Mouse (Mus musculus) midbrain, embryonic 13.5 days (tissue): ENCODE results near the gene Fam221b. TPM values are rescaled to one million over a fixed set of nuclear protein-coding genes. Genes with fewer than 3 reads are reported as not detected.
A peak's percentile ranks its signal among the peaks of the same experiment; 100 is the strongest.

Experiments used
- ATAC-seq: fragments of 200-750 bp; cut with Nextera tagmentation; 2 replicates; pipeline ENCODE4 v1.8.0; 2017; ENCODE audit warnings: mild to moderate bottlenecking, moderate TSS enrichment, moderate library complexity
- H3K27ac ChIP-seq: fragments of 300-500 bp; sonication (generic); 2 replicates; pipeline ENCODE4 v1.5.1; 2015; ENCODE audit warnings: inconsistent platforms, mild to moderate bottlenecking, moderate library complexity
- H3K27me3 ChIP-seq: fragments of 300-500 bp; sonication (generic); 2 replicates; pipeline ENCODE4 v1.6.1; 2015; ENCODE audit warnings: mild to moderate bottlenecking, inconsistent platforms
- H3K36me3 ChIP-seq: fragments of 300-500 bp; sonication (generic); 2 replicates; pipeline ENCODE4 v1.6.1; 2015; ENCODE audit warnings: mild to moderate bottlenecking, inconsistent platforms
- H3K4me1 ChIP-seq: fragments of 300-500 bp; sonication (generic); replicated peaks from 2 replicates; pipeline ENCODE4 v1.6.1; 2015; ENCODE audit warnings: inconsistent platforms
- H3K4me2 ChIP-seq: fragments of 300-500 bp; sonication (generic); replicated peaks from 2 replicates; pipeline ENCODE4 v1.6.1; 2015; ENCODE audit warnings: moderate library complexity, mild to moderate bottlenecking, inconsistent platforms
- H3K4me3 ChIP-seq: fragments of 300-500 bp; sonication (generic); replicated peaks from 2 replicates; pipeline ENCODE4 v1.5.1; 2015; ENCODE audit warnings: mild to moderate bottlenecking, inconsistent platforms
- H3K9ac ChIP-seq: fragments of 300-500 bp; sonication (generic); replicated peaks from 2 replicates; pipeline ENCODE4 v1.6.1; 2015; ENCODE audit warnings: mild to moderate bottlenecking, inconsistent platforms
- H3K9me3 ChIP-seq: fragments of 300-500 bp; sonication (generic); 2 replicates; pipeline ENCODE4 v1.6.1; 2016; ENCODE audit warnings: mild to moderate bottlenecking, inconsistent platforms
- WGBS: fragments of 180-500 bp; shearing (Covaris S2); methylation state at CpG from one replicate; pipeline ENCODE4 v1.1.7; 2015; 5-methylcytosine and 5-hydroxymethylcytosine counted together
- polyA plus RNA-seq: library from polyadenylated mRNA; unstranded; fragments of >200 nt; fragmentation: Nextera tagmentation; extraction: Ambion mirVana; gene quantifications from 2 replicates; pipeline ENCODE4 v1.2.1, GENCODE M21; 2015

Gene Fam221b
- polyA plus RNA-seq, 1 experiment from 2014 or later = 1.8 TPM

DNA sequence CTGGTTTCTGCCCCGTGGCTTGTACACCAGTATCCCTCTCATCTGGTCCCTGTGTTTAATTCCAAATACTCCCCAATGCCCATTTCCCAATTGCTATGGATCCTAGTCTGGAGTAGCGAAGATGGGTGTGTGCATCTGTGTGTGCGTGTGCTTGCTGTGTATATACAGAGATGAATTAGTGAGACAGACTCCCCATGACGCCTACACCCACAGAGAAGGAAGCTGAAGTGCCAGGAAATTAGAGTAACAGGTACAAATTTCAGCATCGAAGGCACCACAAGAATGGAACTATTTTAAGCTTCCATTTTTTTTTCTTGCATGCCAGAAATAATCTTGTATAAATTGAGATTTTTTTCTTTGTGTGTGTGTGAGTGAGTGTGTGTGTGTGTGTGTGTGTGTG, 22.1 kb upstream of the Fam221b start:
- H3K36me3 ChIP-seq = peaks cover 57% of the 10 kb centered on the region
- H3K4me3 ChIP-seq = no peak overlapping the region
- 87% methylated on average over 5 of the region's 5 CpGs for WGBS
- H3K27me3 ChIP-seq = no peaks in the 10 kb centered on the region
- no peaks in the 10 kb centered on the region for H3K4me1 ChIP-seq
- no peak overlapping the region for H3K4me2 ChIP-seq
- no peak overlapping the region for H3K9ac ChIP-seq
- H3K9me3 ChIP-seq = no peaks in the 10 kb centered on the region
- no peak for ATAC-seq
- no peak overlapping the region for H3K27ac ChIP-seq

DNA sequence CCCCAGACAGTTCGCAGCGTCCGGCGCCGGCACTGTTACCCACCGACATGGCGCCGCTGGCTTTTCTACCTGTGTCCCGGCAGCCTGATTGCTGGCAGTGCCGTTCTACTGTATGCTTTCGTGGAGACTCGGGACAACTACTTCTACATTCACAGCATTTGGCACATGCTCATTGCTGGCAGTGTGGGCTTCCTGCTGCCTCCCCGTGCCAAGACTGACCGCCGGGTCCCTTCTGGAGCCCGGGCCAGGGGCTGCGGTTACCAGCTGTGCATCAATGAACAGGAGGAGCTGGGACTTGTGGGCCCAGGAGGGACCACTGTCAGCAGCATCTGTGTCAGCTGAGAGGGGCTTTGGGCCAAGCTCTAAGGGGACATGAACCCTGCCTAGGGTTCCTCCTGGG, 21.1 kb upstream of the Fam221b start:
- H3K4me2 ChIP-seq = no peak overlapping the region
- H3K36me3 ChIP-seq = peaks cover 67% of the 10 kb centered on the region
- H3K27ac ChIP-seq = no peak overlapping the region
- no peak overlapping the region for H3K9ac ChIP-seq
- H3K27me3 ChIP-seq = no peaks in the 10 kb centered on the region
- H3K9me3 ChIP-seq = no peaks in the 10 kb centered on the region
- H3K4me3 ChIP-seq = no peak overlapping the region
- no peaks in the 10 kb centered on the region for H3K4me1 ChIP-seq
- ATAC-seq = no peak
- WGBS = 96% methylated on average over 17 of the region's 17 CpGs

DNA sequence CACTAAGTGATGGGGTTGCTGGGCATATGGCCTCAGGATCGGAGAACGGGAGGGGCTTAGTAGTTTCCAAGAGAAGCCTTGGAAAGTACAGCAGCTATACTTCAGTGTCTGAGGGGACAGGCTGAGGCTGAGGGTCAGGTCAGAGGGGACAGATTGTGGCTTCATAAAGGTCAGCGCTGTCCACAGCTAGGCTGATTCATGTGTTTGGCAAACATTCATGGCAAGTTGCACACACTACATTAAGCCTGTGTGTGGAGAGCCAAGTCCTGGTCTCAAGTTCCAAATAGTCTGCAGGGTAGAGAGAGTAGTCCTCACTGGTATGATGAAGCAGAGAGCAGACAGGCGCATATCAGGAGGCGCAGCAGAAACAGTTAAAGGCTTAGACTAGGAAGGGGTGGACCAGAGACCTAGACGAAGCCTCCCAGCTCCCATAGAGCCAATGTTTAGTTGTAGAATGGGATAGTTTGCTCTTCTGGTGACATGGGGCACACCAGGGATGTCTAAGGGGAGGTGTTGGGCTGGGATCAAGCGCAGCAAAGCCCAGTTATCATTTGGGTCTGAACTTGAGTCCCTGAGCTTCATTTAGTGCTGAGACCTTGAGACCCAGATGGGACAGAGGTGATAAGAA, 10.6 kb upstream of the Fam221b start:
- WGBS = 92% methylated on average over 7 of the region's 7 CpGs

DNA sequence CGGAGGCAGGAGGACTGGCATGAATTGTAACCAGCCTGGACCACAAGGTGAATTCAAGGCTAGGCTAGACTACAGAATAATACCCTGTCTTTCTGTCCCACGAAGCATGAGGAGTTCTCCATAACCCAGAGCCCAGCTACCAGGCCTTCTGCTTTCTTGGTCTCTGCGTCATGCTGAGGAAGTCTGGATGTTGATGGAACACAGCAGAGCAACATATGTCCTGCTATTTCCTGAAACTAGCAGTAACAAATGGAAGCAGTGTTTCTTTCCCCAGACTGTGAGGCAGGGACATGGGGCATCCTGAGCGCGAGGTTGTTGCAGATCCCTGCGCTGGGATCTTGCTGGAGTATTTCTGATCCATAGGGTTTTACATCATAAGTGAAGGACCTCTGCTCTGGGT, 9.6 kb upstream of the Fam221b start:
- Histone ChIP-seq H3K4me3 (no peak overlapping the region), H3K9me3 (no peaks in the 10 kb centered on the region), H3K27me3 (no peaks in the 10 kb centered on the region), H3K36me3 (peaks cover 98% of the 10 kb centered on the region), H3K4me2 (no peak overlapping the region), H3K9ac (no peak overlapping the region), H3K27ac (no peak overlapping the region), H3K4me1 (no peaks in the 10 kb centered on the region)
- WGBS = 82% methylated on average over 6 of the region's 6 CpGs
- no peak for ATAC-seq

More for the DNA sequence above, 10.6 kb upstream of the Fam221b start:
- no peaks in the 10 kb centered on the region for H3K9me3 ChIP-seq
- H3K36me3 ChIP-seq = peaks cover 99% of the 10 kb centered on the region
- no peak overlapping the region for H3K27ac ChIP-seq
- no peak overlapping the region for H3K9ac ChIP-seq
- no peaks in the 10 kb centered on the region for H3K4me1 ChIP-seq
- no peaks in the 10 kb centered on the region for H3K27me3 ChIP-seq
- H3K4me2 ChIP-seq = no peak overlapping the region
- ATAC-seq = no peak
- H3K4me3 ChIP-seq = no peak overlapping the region

DNA sequence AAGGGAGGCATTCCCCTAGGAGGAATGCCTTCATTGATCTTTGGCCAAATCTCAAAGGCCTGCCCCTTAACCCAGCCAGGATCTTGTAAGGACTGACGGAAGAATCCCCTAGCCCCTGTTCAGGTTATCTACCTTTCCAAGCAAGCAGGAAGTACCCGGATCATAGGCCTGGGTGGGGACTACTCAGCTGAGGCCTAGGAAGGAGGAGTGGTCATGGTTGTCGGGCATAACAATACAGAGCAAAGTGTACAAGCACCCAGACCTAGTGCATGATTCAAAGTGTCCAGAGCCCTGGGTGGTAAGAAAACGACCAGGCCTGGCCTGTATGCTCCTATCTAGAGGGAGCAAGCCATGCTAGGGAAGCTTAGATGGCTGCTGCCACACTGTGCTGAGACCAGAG, 6.7 kb upstream of the Fam221b start:
- H3K4me1 ChIP-seq = peaks cover 26% of the 10 kb centered on the region
- WGBS = 79% methylated on average over 4 of the region's 4 CpGs
- H3K36me3 ChIP-seq = peaks cover 69% of the 10 kb centered on the region
- no peak for ATAC-seq
- no peak overlapping the region for H3K9ac ChIP-seq
- H3K27me3 ChIP-seq = no peaks in the 10 kb centered on the region
- H3K4me3 ChIP-seq = no peak overlapping the region
- H3K27ac ChIP-seq = no peak overlapping the region
- no peaks in the 10 kb centered on the region for H3K9me3 ChIP-seq
- no peak overlapping the region for H3K4me2 ChIP-seq

DNA sequence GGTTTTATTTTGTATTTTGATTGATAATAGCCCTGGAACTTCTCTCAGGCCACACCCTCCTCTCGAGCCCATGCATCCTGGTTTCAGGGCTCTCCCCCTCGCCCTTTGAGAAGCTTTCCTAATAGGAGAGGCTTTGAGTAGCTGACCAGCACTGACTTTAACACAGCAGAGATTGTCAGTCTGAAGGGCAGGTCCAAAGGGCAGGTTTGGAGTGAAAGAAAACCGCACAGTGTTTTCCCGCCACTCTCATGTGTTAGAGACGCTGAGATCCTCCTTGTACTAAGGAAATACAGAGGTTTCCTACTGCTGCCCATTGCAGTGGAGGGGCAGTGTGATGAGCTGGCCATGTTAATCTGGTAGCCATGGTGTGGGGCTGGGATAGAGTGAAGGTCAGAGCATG, 6.0 kb upstream of the Fam221b start:
- 82% methylated on average over 5 of the region's 5 CpGs for WGBS
- no peak for ATAC-seq
- H3K27ac ChIP-seq = no peak overlapping the region
- peaks cover 33% of the 10 kb centered on the region for H3K4me1 ChIP-seq
- no peak overlapping the region for H3K4me2 ChIP-seq
- H3K9me3 ChIP-seq = no peaks in the 10 kb centered on the region
- no peaks in the 10 kb centered on the region for H3K27me3 ChIP-seq
- H3K36me3 ChIP-seq = peaks cover 63% of the 10 kb centered on the region
- no peak overlapping the region for H3K4me3 ChIP-seq
- H3K9ac ChIP-seq = no peak overlapping the region

DNA sequence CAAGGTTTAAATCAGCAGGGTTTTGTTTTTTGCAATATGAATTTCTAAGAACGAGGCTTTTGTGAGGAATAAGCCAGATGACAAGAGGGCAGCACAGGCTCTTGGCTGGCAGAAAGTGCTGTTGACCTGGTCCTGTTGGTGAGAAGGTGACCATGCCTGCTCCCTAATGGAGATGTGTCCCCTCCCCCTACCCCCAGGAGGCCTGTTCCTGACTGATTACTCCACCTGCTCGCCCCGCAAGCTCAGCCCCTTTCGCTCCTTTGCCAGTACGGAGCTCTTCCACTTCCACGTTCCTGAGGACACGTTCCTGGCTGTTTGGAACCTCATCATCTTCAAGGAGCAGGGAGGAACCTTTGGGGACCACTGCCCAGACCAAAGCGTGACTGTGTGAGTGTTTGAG, 4.8 kb upstream of the Fam221b start:
- peaks cover 38% of the 10 kb centered on the region for H3K4me1 ChIP-seq
- H3K4me3 ChIP-seq = no peak overlapping the region
- no peaks in the 10 kb centered on the region for H3K9me3 ChIP-seq
- H3K36me3 ChIP-seq = peaks cover 50% of the 10 kb centered on the region
- H3K9ac ChIP-seq = no peak overlapping the region
- 75% methylated on average over 8 of the region's 8 CpGs for WGBS
- ATAC-seq = no peak
- no peaks in the 10 kb centered on the region for H3K27me3 ChIP-seq
- no peak overlapping the region for H3K27ac ChIP-seq
- H3K4me2 ChIP-seq = no peak overlapping the region

DNA sequence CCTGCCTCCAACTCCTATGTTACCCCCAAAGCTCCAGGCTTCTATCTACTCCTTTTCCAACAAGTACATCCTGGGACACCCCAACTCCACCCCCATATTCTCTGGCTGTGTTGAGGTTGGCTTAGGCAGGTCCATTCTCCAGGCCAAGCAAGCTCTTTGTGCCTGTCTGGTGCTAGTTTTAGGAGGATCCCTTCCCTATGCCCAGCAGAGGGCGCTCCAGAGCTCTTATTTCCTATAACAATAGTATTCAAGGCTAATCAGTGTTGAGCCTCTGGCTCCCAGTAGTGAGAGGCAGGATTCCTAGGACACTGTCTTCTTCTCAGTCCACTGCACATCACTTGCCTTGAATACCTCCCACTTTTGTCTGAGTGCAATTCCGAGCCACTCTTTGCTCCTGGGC, 3.1 kb upstream of the Fam221b start:
- H3K9ac ChIP-seq = peak overlapping the region; percentile 30; the same call in 1 of the 2 replicates
- 0 out of 2 replicates have a peak, but pooled peaks have one; percentile 4 for ATAC-seq
- H3K27me3 ChIP-seq = peaks cover 5% of the 10 kb centered on the region; the same call in 1 of the 2 replicates
- H3K9me3 ChIP-seq = no peaks in the 10 kb centered on the region
- H3K4me2 ChIP-seq = peak overlapping the region; percentile 93
- peak overlapping the region; percentile 44; the same call in 1 of the 2 replicates for H3K27ac ChIP-seq
- peaks cover 34% of the 10 kb centered on the region for H3K36me3 ChIP-seq
- WGBS = 0% methylated on average over 2 of the region's 2 CpGs
- peaks cover 42% of the 10 kb centered on the region for H3K4me1 ChIP-seq
- H3K4me3 ChIP-seq = peak overlapping the region; percentile 23

DNA sequence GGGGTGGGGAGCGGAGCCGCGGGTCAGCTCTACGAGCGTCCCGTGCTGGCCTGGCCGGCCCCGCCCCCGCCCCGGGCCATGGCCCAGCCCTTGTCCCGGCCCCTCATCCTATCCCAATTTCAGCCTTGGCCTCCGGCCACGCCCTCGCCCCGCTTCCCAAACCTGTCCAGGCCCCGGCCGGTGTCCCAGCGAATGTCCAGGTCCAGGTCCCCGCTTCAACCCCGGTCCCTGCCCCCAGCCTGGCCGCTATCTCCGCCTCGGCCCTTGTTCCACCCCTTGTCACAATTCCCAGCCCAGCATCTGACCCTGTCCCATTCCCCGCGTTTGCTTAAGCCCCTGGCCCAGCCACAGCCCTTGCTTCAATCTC, 466 bp upstream of the Fam221b start:
- peaks cover 7% of the 10 kb centered on the region for H3K36me3 ChIP-seq
- peaks cover 28% of the 10 kb centered on the region for H3K27me3 ChIP-seq
- peak overlapping the region; percentile 81 for H3K4me3 ChIP-seq
- peaks cover 42% of the 10 kb centered on the region for H3K4me1 ChIP-seq
- peak overlapping the region; percentile 94 for H3K9ac ChIP-seq
- no peaks in the 10 kb centered on the region for H3K9me3 ChIP-seq
- H3K27ac ChIP-seq = peak overlapping the region; percentile 76
- ATAC-seq = peak; percentile 70
- WGBS = 1% methylated on average over 22 of the region's 25 CpGs
- peak overlapping the region; percentile 93 for H3K4me2 ChIP-seq

DNA sequence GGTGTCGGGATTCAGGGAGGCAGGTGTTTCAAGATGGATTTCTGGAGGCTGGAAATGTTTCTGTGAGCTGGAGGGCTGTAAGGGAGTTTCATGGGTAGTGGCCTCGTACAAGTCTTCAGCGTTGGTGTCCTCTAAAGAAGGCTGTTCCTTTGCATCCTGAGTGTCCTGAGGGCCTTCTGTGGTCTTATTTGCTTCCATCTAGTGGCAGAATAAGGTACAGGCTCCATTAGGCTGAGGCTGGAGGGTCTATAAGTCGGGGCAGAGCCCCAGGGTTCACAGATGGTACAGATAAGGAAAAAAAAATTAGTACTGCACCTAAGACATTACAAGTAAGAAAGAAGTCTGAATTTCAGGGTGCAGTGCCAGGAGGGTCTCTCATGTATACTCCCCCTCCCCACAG, 2.5 kb downstream of the Fam221b start:
- H3K4me2 ChIP-seq = no peak overlapping the region
- no peaks in the 10 kb centered on the region for H3K9me3 ChIP-seq
- H3K36me3 ChIP-seq = no peaks in the 10 kb centered on the region
- H3K4me1 ChIP-seq = peaks cover 24% of the 10 kb centered on the region
- H3K4me3 ChIP-seq = no peak overlapping the region
- 21% methylated on average over 4 of the region's 4 CpGs for WGBS
- peaks cover 50% of the 10 kb centered on the region for H3K27me3 ChIP-seq
- no peak for ATAC-seq
- H3K9ac ChIP-seq = no peak overlapping the region
- no peak overlapping the region for H3K27ac ChIP-seq

DNA sequence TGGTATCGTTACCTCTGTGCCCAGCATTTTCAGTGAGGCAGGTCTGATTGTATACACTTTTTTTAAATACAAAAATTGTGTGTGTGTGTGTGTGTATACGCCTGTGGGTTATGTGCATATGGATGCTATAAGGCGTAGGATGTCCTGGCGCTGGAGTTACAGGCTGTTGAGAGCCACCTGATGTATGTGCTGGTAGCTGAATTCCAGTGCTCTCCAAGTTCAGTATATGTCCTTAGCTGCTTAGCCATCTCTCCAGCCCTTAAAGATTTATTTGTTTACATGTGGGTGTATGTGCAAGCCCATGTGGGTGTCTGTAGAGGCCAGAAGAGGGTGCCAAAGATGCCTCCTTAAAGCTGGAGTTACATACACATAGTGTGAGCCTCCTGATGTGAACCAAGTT, 11.8 kb downstream of the Fam221b start:
- Histone ChIP-seq H3K9me3 (no peaks in the 10 kb centered on the region), H3K27ac (no peak overlapping the region), H3K4me1 (peaks cover 25% of the 10 kb centered on the region), H3K27me3 (peaks cover 20% of the 10 kb centered on the region), H3K9ac (no peak overlapping the region), H3K36me3 (no peaks in the 10 kb centered on the region), H3K4me2 (peak overlapping the region; percentile 86), H3K4me3 (peak overlapping the region; percentile 79)
- WGBS = 66% methylated on average over 4 of the region's 4 CpGs
- no peak for ATAC-seq

DNA sequence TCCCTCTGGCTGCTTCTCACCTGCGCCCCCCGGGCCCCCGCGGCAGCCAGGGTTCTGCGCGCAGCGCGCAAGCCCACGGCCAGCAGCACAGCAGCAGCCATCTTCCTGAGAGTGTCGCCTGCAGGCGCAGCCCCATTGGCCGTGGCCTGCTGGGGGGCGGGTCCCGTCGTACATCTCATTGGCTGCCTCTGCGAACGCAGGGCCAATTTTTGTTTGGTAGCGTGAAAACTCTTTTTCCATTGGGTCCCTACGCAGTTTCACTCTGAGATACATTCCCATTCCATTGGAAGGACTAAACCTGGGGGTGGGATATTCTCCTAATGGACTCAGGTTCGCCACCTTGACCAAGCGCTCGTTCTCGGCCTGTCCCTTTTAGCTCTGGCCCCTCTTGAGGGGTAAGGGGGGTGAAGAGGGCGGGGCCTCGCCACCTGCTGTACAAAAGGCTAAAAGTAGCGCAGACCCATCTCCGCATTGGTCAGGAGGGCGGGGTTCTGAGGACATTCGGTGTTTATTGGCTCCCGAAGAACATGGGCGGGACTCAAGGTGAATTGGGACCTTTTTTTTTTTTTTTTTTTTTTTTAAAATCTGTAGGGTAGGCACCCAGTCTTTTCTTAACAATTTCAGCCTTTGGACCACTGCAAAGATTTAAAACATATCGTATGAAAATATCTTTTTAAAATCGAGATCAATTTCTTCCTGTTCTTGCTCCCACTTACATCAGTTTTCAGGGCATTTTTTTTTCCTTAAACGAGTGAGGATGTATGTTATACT, 12.4 kb downstream of the Fam221b start, which contains the start of gene Hint2:
Gene Hint2, minus strand, starts transcription at position 128 of the 771 bp plus-strand sequence.
- Histone ChIP-seq H3K27me3 (peaks cover 14% of the 10 kb centered on the region), H3K4me2 (peak within 1 kb of the TSS; percentile 86), H3K9ac (peak within 1 kb of the TSS; percentile 93), H3K27ac (peak within 1 kb of the TSS; percentile 93), H3K9me3 (no peaks in the 10 kb centered on the region), H3K4me1 (peaks cover 25% of the 10 kb centered on the region), H3K4me3 (peak within 1 kb of the TSS; percentile 79), H3K36me3 (peaks cover 5% of the 10 kb centered on the region)
- ATAC-seq = peak; percentile 98
- WGBS = 2% methylated on average over 33 of the region's 34 CpGs
